ENCODE assay signal across 27 mouse cellular contexts in the genomic region with DNA sequence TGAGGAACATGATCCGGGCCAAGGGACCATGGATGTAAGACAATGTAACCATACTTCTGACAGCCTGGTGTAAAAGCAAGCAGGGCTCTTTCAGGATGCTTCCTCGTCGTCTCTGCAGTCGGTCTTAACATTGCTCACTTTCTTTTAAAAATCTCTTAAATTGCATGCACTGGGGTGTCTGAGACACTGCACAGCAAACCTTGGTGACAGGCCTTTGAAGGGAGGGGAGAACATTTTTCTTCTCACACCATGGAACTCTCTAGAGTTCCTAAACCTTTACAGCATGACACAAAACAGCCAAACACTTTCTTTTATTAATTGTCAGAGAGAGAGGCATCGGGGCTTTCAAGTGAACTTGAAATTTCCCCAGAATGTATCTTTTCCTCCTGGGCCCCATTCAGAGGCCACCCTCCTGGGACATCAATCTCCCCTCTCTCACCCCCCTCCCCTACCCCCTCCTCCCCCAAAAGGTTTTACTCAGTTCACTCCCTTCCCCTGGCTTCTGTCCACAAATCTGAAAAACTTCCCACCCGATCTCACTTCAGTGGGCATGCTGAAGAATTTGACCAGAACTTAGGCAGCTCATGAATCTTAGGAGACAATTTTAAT. TPM values are rescaled to one million over a fixed set of nuclear protein-coding genes. Genes with fewer than 3 reads are reported as not detected.
DNase-seq lines count a peak whose midpoint lies in the region; ATAC-seq and TF ChIP-seq lines count a peak whose summit lies in the region.
"Had no signal": no experiment of that assay in that cellular context is flagged by ENCODE, and none has a peak within 500 bp of the region (broad histone marks: within the 10 kb centered on the region; RNA-seq: fewer than 3 reads in every experiment).

No protein-coding gene starts in this region.

- no peak overlapping the region for H3K4me2 ChIP-seq in hindbrain, postnatal 0 days (ENCODE audit: low read depth, low read length)
- H3K4me2 ChIP-seq in hindbrain, embryonic 11.5 days (replicated peaks; ENCODE audit: low read depth, low read length) = no peak overlapping the region
- H3K4me2 ChIP-seq in lung, embryonic 14.5 days = no peak overlapping the region
- no peak overlapping the region for H3K4me2 ChIP-seq in intestine, embryonic 15.5 days (replicated peaks)
- H3K4me2 ChIP-seq in limb, embryonic 14.5 days (replicated peaks; ENCODE audit: low read depth, low read length, severe bottlenecking) = no peak overlapping the region
- H3K4me2 ChIP-seq: embryonic facial prominence, embryonic 12.5 days; forebrain, embryonic 12.5 days; heart, embryonic 13.5 days; hindbrain, embryonic 12.5 days; limb, embryonic 12.5 days; midbrain, embryonic 13.5 days; neural tube, embryonic 12.5 days had no signal

- 41% methylated on average over 6 of the region's 6 CpGs for WGBS in hindbrain, postnatal 0 days
- WGBS in hindbrain, embryonic 11.5 days = 71% methylated on average over 6 of the region's 6 CpGs
- 31% methylated on average over 6 of the region's 6 CpGs for WGBS in lung, embryonic 14.5 days
- WGBS in intestine, embryonic 15.5 days = 42% methylated on average over 6 of the region's 6 CpGs
- WGBS in limb, embryonic 14.5 days = 25% methylated on average over 6 of the region's 6 CpGs

- no peak overlapping the region for H3K4me3 ChIP-seq in hindbrain, postnatal 0 days (ENCODE audit: low read length)
- H3K4me3 ChIP-seq in hindbrain, embryonic 11.5 days (ENCODE audit: low read depth, low read length) = no peak overlapping the region
- no peak overlapping the region for H3K4me3 ChIP-seq in lung, embryonic 14.5 days (ENCODE audit: low read depth, low read length)
- H3K4me3 ChIP-seq in intestine, embryonic 15.5 days (replicated peaks) = no peak overlapping the region
- no peak overlapping the region for H3K4me3 ChIP-seq in limb, embryonic 14.5 days (replicated peaks; ENCODE audit: low read length)
- H3K4me3 ChIP-seq: embryonic facial prominence, embryonic 12.5 days; erythroblast, embryonic 14.5 days; forebrain, embryonic 12.5 days; heart, adult 2 months; heart, embryonic 13.5 days; hindbrain, embryonic 12.5 days; limb, embryonic 12.5 days; midbrain, embryonic 13.5 days; neural tube, embryonic 12.5 days had no signal

- no peaks in the 10 kb centered on the region for H3K27me3 ChIP-seq in hindbrain, postnatal 0 days (ENCODE audit: insufficient read depth, low read length)
- H3K27me3 ChIP-seq in hindbrain, embryonic 11.5 days (ENCODE audit: control insufficient read depth, insufficient read depth, low read length) = no peaks in the 10 kb centered on the region
- H3K27me3 ChIP-seq in lung, embryonic 14.5 days (ENCODE audit: insufficient read depth, low read length) = no peaks in the 10 kb centered on the region
- no peaks in the 10 kb centered on the region for H3K27me3 ChIP-seq in intestine, embryonic 15.5 days (replicated peaks)
- H3K27me3 ChIP-seq in limb, embryonic 14.5 days (ENCODE audit: control insufficient read depth, insufficient read depth, low read length) = no peaks in the 10 kb centered on the region
- H3K27me3 ChIP-seq: embryonic facial prominence, embryonic 12.5 days; forebrain, embryonic 12.5 days; heart, embryonic 13.5 days; hindbrain, embryonic 12.5 days; limb, embryonic 12.5 days; midbrain, embryonic 13.5 days; neural tube, embryonic 12.5 days had no signal

- peak; percentile 25 for DNase-seq in hindbrain, postnatal 0 days (ENCODE audit: low spot score)
- DNase-seq in hindbrain, embryonic 11.5 days (ENCODE audit: low spot score) = no peak
- peak; percentile 77 for DNase-seq in lung, embryonic 14.5 days
- DNase-seq in lung, postnatal 25 days (ENCODE audit: low spot score) = no peak
- no peak for DNase-seq in limb, embryonic 14.5 days (ENCODE audit: low spot score)
- no peak for DNase-seq in left cerebral cortex, postnatal 4 days
- DNase-seq in layer of hippocampus, postnatal 14 days (ENCODE audit: low spot score in 2 of 2) = no peak
- DNase-seq: adrenal gland, postnatal 14 days; cerebellum, adult 9-10 months; gastrocnemius, postnatal 36 days; heart, adult 2 months; heart, postnatal 14 days; kidney, postnatal 25 days; lung, postnatal 14 days; thymus, adult 18-20 months; thymus, postnatal 36 days had no signal

- TF ChIP-seq CTCF in hindbrain, postnatal 0 days (IDR thresholded peaks at IDR 0.05; ENCODE audit: low read depth) = no peak
- TF ChIP-seq CTCF in lung, embryonic 14.5 days (IDR thresholded peaks at IDR 0.05; ENCODE audit: low read depth) = no peak

- H3K4me1 ChIP-seq in hindbrain, postnatal 0 days (ENCODE audit: insufficient read depth, low read length) = no peaks in the 10 kb centered on the region
- H3K4me1 ChIP-seq in hindbrain, embryonic 11.5 days (replicated peaks; ENCODE audit: control insufficient read depth, insufficient read depth, low read length) = no peaks in the 10 kb centered on the region
- H3K4me1 ChIP-seq in lung, embryonic 14.5 days (ENCODE audit: insufficient read depth) = peaks cover 3% of the 10 kb centered on the region; the same call in 1 of the 2 replicates
- H3K4me1 ChIP-seq in intestine, embryonic 15.5 days (replicated peaks) = peaks cover 5% of the 10 kb centered on the region; the same call in 1 of the 2 replicates
- H3K4me1 ChIP-seq in limb, embryonic 14.5 days (ENCODE audit: control insufficient read depth, insufficient read depth, low read length) = peaks cover 18% of the 10 kb centered on the region
- H3K4me1 ChIP-seq: forebrain, embryonic 12.5 days; hindbrain, embryonic 12.5 days; midbrain, embryonic 13.5 days; neural tube, embryonic 12.5 days had no signal

- H3K36me3 ChIP-seq in hindbrain, postnatal 0 days (ENCODE audit: insufficient read depth, low read length) = no peaks in the 10 kb centered on the region
- H3K36me3 ChIP-seq in hindbrain, embryonic 11.5 days (ENCODE audit: control insufficient read depth, insufficient read depth, low read length) = no peaks in the 10 kb centered on the region
- H3K36me3 ChIP-seq in lung, embryonic 14.5 days (ENCODE audit: insufficient read depth) = no peaks in the 10 kb centered on the region
- no peaks in the 10 kb centered on the region for H3K36me3 ChIP-seq in intestine, embryonic 15.5 days
- H3K36me3 ChIP-seq in limb, embryonic 14.5 days (ENCODE audit: control insufficient read depth, insufficient read depth, low read length) = 0 out of 2 replicates have a peak, but pooled peaks cover 3% of the 10 kb centered on the region
- H3K36me3 ChIP-seq: embryonic facial prominence, embryonic 12.5 days; forebrain, embryonic 12.5 days; hindbrain, embryonic 12.5 days; limb, embryonic 12.5 days; midbrain, embryonic 13.5 days; neural tube, embryonic 12.5 days had no signal

- no peaks in the 10 kb centered on the region for H3K9me3 ChIP-seq in hindbrain, postnatal 0 days (ENCODE audit: low read length)
- H3K9me3 ChIP-seq in hindbrain, embryonic 11.5 days (ENCODE audit: control insufficient read depth, low read length) = no peaks in the 10 kb centered on the region
- H3K9me3 ChIP-seq in lung, embryonic 14.5 days (ENCODE audit: low read depth, low read length) = no peaks in the 10 kb centered on the region
- no peaks in the 10 kb centered on the region for H3K9me3 ChIP-seq in intestine, embryonic 15.5 days
- H3K9me3 ChIP-seq in limb, embryonic 14.5 days (ENCODE audit: control insufficient read depth, low read length) = no peaks in the 10 kb centered on the region
- H3K9me3 ChIP-seq: embryonic facial prominence, embryonic 12.5 days; forebrain, embryonic 12.5 days; heart, embryonic 13.5 days; hindbrain, embryonic 12.5 days; limb, embryonic 12.5 days; midbrain, embryonic 13.5 days; neural tube, embryonic 12.5 days had no signal

- no peak overlapping the region for H3K27ac ChIP-seq in hindbrain, postnatal 0 days
- H3K27ac ChIP-seq in hindbrain, embryonic 11.5 days (ENCODE audit: low read depth, low read length) = no peak overlapping the region
- no peak overlapping the region; the same call in 1 of the 2 replicates for H3K27ac ChIP-seq in lung, embryonic 14.5 days (ENCODE audit: low read depth)
- no peak overlapping the region for H3K27ac ChIP-seq in intestine, embryonic 15.5 days
- H3K27ac ChIP-seq in limb, embryonic 14.5 days (replicated peaks; ENCODE audit: low read depth, low read length) = no peak overlapping the region
- H3K27ac ChIP-seq: embryonic facial prominence, embryonic 12.5 days; forebrain, embryonic 12.5 days; heart, adult 2 months; heart, embryonic 13.5 days; hindbrain, embryonic 12.5 days; limb, embryonic 12.5 days; liver, embryonic 14.5 days; midbrain, embryonic 13.5 days; neural tube, embryonic 12.5 days had no signal

- intact Hi-C loops in left cerebral cortex, postnatal 4 days (cut with DNase I) = no loop called here

- TF ChIP-seq POLR2A in limb, embryonic 14.5 days (IDR thresholded peaks at IDR 0.05; ENCODE audit: borderline replicate concordance, extremely low read depth, insufficient read depth, insufficient read length) = no peak

- H3K9ac ChIP-seq in hindbrain, postnatal 0 days (replicated peaks; ENCODE audit: low read length) = no peak overlapping the region
- H3K9ac ChIP-seq in hindbrain, embryonic 11.5 days (ENCODE audit: low read depth, low read length) = no peak overlapping the region
- no peak overlapping the region for H3K9ac ChIP-seq in lung, embryonic 14.5 days
- no peak overlapping the region for H3K9ac ChIP-seq in intestine, embryonic 15.5 days
- no peak overlapping the region for H3K9ac ChIP-seq in limb, embryonic 14.5 days (ENCODE audit: low read depth, low read length, severe bottlenecking)
- H3K9ac ChIP-seq: embryonic facial prominence, embryonic 12.5 days; forebrain, embryonic 12.5 days; heart, embryonic 13.5 days; hindbrain, embryonic 12.5 days; limb, embryonic 12.5 days; liver, embryonic 14.5 days; midbrain, embryonic 13.5 days; neural tube, embryonic 12.5 days had no signal

- peak; percentile 54; the same call in 1 of the 2 replicates for ATAC-seq in hindbrain, postnatal 0 days
- no peak for ATAC-seq in hindbrain, embryonic 11.5 days (ENCODE audit: low FRiP score)
- peak; percentile 77 for ATAC-seq in lung, embryonic 14.5 days (ENCODE audit: insufficient read depth)
- ATAC-seq in intestine, embryonic 15.5 days = peak; percentile 56; the same call in 1 of the 2 replicates
- ATAC-seq in limb, embryonic 14.5 days (ENCODE audit: low FRiP score, low read depth) = peak; percentile 60; the same call in 1 of the 2 replicates
- ATAC-seq: CD4-positive, CD25-positive, alpha-beta regulatory T cell, adult 4 months; midbrain, embryonic 13.5 days had no signal

RNA-seq across cellular contexts. Expression of a gene that starts 35.9 kb away (rescaled TPM):
- total RNA-seq in hindbrain, postnatal 0 days (2014; rRNA removed) = 17.1 and 17.3 TPM in 2 replicates
- 12.9 and 15.9 TPM in 2 replicates for polyA plus RNA-seq in hindbrain, postnatal 0 days (2015; fragmentation: Nextera tagmentation; extraction: Ambion mirVana)
- 6.6 and 8.4 TPM in 2 replicates for polyA plus RNA-seq in hindbrain, embryonic 11.5 days (2014; fragmentation: Nextera tagmentation; extraction: Ambion mirVana)
- polyA plus RNA-seq in lung, embryonic 14.5 days (2014; fragmentation: Nextera tagmentation; extraction: Ambion mirVana) = 31.7 and 37.1 TPM in 2 replicates
- polyA plus RNA-seq in intestine, embryonic 15.5 days (2015; fragmentation: Nextera tagmentation; extraction: Ambion mirVana) = 12.2 and 13.4 TPM in 2 replicates
- polyA plus RNA-seq in limb, embryonic 14.5 days (2012; rRNA removed) = 22.9 and 24.6 TPM in 2 replicates
- polyA plus RNA-seq in limb, embryonic 14.5 days (2014; fragmentation: Nextera tagmentation; extraction: Ambion mirVana) = 32.1 and 37.4 TPM in 2 replicates
- 1 to 10 TPM; 5.5 TPM for total RNA-seq in left cerebral cortex, postnatal 4 days (2021)
- total RNA-seq in layer of hippocampus, postnatal 14 days (2021) = 1 to 10 TPM; 5.4 to 6.0 TPM
- polyA plus RNA-seq: CD4-positive, CD25-positive, alpha-beta regulatory T cell, adult 4 months; erythroblast, embryonic 14.5 days had no signal

Comparison
In these comparisons a context has a peak if more than half of its experiments do, and no peak if none do; other contexts are left out.
1. DNase-seq: peak in hindbrain, postnatal 0 days (single experiment) and lung, embryonic 14.5 days (single experiment); none in hindbrain, embryonic 11.5 days (single experiment), lung, postnatal 25 days (single experiment), limb, embryonic 14.5 days (single experiment), left cerebral cortex, postnatal 4 days (single experiment) and layer of hippocampus, postnatal 14 days (0 of 2).